Mouse (Mus musculus): ENCODE data around the gene Ercc1. TPM values are rescaled to one million over a fixed set of nuclear protein-coding genes. Genes with fewer than 3 reads are reported as not detected.

Ercc1 gene
- polyA plus RNA-seq, 1 experiment from 2014 or later, result 80.6 TPM

DNA sequence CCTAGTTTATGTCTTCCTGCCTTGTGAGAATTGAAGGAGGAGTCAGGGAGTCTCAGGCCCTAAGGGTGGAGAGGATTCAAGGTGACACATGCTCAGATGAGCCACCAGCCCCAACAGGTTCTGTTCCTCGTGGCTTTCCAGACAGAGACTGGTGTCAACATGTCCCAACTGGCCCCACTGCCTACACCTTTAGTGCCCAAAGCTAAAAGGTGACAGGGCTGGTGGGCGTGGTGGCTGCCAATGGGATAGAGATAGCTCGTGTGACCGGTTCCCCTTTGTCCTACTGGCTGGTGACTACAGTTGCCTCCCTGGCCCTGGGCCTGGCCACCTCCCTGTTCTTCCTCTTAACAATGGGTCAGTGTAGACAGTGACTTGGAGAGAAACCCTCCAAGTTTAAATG lies 20.8 kb downstream of the Ercc1 start:
- Histone ChIP-seq H3K9ac (ENCODE audit: low read depth, low read length) (no peak overlapping the region), H3K36me3 (ENCODE audit: control insufficient read depth, insufficient read depth, low read length) (no peaks in the 10 kb centered on the region), H3K4me1 (ENCODE audit: control insufficient read depth, insufficient read depth, low read depth, low read length) (peaks cover 11% of the 10 kb centered on the region), H3K27me3 (replicated peaks; ENCODE audit: control insufficient read depth, insufficient read depth, low read length) (0 out of 2 replicates have a peak, but pooled peaks cover 2% of the 10 kb centered on the region), H3K4me2 (ENCODE audit: low read length) (no peak overlapping the region), H3K27ac (ENCODE audit: low read depth, low read length) (no peak overlapping the region), H3K4me3 (ENCODE audit: low read length) (no peak overlapping the region), H3K9me3 (ENCODE audit: control insufficient read depth, low read length) (no peaks in the 10 kb centered on the region)
- 84% methylated on average over 4 of the region's 4 CpGs for WGBS
- ATAC-seq, result no peak

DNA sequence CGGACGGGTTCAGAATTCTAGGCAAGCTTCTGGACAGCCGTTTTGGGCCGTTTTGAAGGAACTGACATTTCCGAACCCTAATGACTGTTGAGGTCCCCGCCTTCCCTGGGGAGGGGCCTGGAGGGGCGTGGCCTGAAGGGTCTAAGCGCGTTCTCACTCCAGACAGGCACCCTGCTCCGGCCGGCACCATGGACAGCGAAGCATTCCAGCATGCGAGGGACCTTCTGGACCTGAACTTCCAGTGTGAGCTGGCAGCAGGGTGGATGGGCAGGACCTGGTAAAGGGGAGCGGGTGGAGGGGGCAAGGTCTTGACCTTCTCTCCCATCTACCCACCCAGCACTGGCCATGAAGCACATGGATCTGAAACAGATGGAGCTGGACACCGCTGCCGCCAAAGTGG lies 23.8 kb downstream of the Ercc1 start:
- no peak overlapping the region for H3K9ac ChIP-seq (ENCODE audit: low read depth, low read length)
- H3K4me2 ChIP-seq (ENCODE audit: low read length), result no peak overlapping the region
- H3K27ac ChIP-seq (ENCODE audit: low read depth, low read length), result no peak overlapping the region
- no peak for ATAC-seq
- H3K4me1 ChIP-seq (ENCODE audit: control insufficient read depth, insufficient read depth, low read depth, low read length), result peaks cover 3% of the 10 kb centered on the region
- H3K27me3 ChIP-seq (replicated peaks; ENCODE audit: control insufficient read depth, insufficient read depth, low read length), result no peaks in the 10 kb centered on the region
- H3K4me3 ChIP-seq (ENCODE audit: low read length), result no peak overlapping the region
- WGBS, result 25% methylated on average over 16 of the region's 16 CpGs
- H3K9me3 ChIP-seq (ENCODE audit: control insufficient read depth, low read length), result no peaks in the 10 kb centered on the region
- no peaks in the 10 kb centered on the region for H3K36me3 ChIP-seq (ENCODE audit: control insufficient read depth, insufficient read depth, low read length)

DNA sequence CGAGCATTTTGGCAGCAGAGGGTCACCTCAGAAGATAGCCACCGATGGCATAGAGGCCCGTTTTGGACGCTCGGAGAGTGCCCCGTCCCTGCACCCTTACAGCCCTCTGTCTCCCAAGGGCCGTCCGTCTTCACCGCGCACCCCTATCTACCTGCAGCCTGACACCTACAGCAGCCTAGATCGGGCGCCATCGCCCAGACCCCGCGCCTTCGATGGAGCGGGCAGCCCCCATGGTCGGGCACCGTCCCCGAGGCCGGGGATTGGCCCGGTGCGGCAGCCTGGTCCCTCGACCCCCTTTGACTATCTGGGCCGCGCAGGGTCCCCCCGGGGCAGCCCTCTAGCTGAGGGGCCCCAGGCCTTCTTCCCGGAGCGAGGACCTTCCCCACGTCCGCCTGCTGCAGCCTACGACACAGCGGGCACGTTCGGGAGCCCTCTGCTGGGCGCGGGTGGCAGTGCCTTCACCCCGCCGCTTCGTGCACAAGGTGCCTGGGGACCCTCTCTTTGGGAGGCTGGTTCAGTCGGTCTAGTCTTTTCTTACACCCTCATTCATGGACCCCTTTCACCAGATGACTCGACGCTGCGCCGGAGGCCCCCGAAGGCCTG lies 25.3 kb downstream of the Ercc1 start:
- Histone ChIP-seq H3K9me3 (ENCODE audit: control insufficient read depth, low read length) (no peaks in the 10 kb centered on the region), H3K4me2 (ENCODE audit: low read length) (peak overlapping the region; percentile 73), H3K27ac (ENCODE audit: low read depth, low read length) (no peak overlapping the region), H3K4me1 (ENCODE audit: control insufficient read depth, insufficient read depth, low read depth, low read length) (peaks cover 3% of the 10 kb centered on the region), H3K36me3 (ENCODE audit: control insufficient read depth, insufficient read depth, low read length) (no peaks in the 10 kb centered on the region), H3K27me3 (replicated peaks; ENCODE audit: control insufficient read depth, insufficient read depth, low read length) (no peaks in the 10 kb centered on the region), H3K9ac (ENCODE audit: low read depth, low read length) (peak overlapping the region; percentile 71), H3K4me3 (ENCODE audit: low read length) (peak overlapping the region; percentile 47)
- ATAC-seq, result peak; percentile 80
- WGBS, result 13% methylated on average over 46 of the region's 46 CpGs

DNA sequence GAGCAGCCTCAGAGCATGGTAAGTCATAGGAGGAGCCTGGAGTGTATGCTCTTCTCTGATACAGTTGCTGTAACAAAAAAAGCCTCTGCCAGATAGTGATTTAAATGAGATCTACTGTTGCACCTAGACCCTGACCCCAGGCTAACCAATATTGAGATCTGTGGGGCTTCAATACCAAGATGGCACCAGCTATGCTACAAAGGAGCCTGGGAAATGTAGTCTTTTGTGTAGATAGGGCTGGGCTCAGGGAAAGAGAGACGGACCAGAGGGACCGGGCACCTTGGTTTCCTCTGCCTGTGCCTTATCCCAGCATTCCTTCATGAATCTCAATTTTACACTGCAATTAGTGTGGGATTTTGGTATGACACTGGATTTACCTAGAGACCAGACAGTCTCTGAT lies 28.8 kb downstream of the Ercc1 start:
- Histone ChIP-seq H3K4me2 (ENCODE audit: low read length) (no peak overlapping the region), H3K4me3 (ENCODE audit: low read length) (no peak overlapping the region), H3K9me3 (ENCODE audit: control insufficient read depth, low read length) (no peaks in the 10 kb centered on the region), H3K4me1 (ENCODE audit: control insufficient read depth, insufficient read depth, low read depth, low read length) (peaks cover 3% of the 10 kb centered on the region), H3K27me3 (replicated peaks; ENCODE audit: control insufficient read depth, insufficient read depth, low read length) (no peaks in the 10 kb centered on the region), H3K36me3 (ENCODE audit: control insufficient read depth, insufficient read depth, low read length) (no peaks in the 10 kb centered on the region), H3K9ac (ENCODE audit: low read depth, low read length) (no peak overlapping the region), H3K27ac (ENCODE audit: low read depth, low read length) (no peak overlapping the region)
- WGBS, result 84% methylated on average over 2 of the region's 2 CpGs
- ATAC-seq, result no peak

DNA sequence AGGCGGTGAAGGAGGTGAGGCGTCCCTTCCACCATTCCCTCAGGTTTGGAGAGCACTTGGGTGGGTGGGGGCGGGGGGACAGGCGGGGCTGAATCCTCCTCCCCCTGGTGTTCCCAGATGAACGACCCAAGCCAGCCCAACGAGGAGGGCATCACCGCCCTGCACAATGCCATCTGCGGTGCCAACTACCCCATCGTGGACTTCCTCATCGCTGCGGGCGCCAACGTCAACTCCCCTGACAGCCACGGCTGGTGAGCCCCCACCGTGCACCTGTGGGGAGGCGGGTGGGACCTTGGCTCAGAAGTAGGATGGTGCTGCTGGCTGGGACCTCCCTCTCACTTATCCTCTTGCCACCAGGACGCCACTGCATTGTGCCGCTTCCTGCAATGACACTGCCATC lies 30.8 kb downstream of the Ercc1 start:
- no peaks in the 10 kb centered on the region for H3K27me3 ChIP-seq (replicated peaks; ENCODE audit: control insufficient read depth, insufficient read depth, low read length)
- no peak overlapping the region for H3K4me3 ChIP-seq (ENCODE audit: low read length)
- H3K36me3 ChIP-seq (ENCODE audit: control insufficient read depth, insufficient read depth, low read length), result no peaks in the 10 kb centered on the region
- H3K27ac ChIP-seq (ENCODE audit: low read depth, low read length), result no peak overlapping the region
- no peak for ATAC-seq
- H3K4me1 ChIP-seq (ENCODE audit: control insufficient read depth, insufficient read depth, low read depth, low read length), result no peaks in the 10 kb centered on the region
- no peak overlapping the region for H3K9ac ChIP-seq (ENCODE audit: low read depth, low read length)
- WGBS, result 76% methylated on average over 18 of the region's 18 CpGs
- no peak overlapping the region for H3K4me2 ChIP-seq (ENCODE audit: low read length)
- H3K9me3 ChIP-seq (ENCODE audit: control insufficient read depth, low read length), result no peaks in the 10 kb centered on the region

DNA sequence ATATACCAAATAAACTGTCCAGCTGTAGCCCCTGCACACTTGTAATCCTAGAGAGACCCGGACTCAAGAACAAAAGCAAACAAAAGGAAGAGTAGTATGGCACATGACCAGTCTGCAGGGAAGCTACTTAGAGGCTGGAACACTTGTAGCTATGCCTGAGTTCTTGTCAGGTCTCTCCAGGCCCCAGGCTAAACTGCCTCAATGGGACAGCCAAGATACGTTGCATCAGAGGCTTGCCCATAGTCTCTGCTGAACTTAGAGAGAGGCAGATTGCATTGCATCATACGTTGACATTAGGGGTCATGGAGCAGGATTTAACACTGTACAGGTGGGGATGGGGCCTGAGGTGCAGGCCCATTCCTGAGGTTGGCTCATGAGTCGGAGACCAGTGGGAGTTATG lies 31.4 kb downstream of the Ercc1 start:
- Histone ChIP-seq H3K27me3 (replicated peaks; ENCODE audit: control insufficient read depth, insufficient read depth, low read length) (no peaks in the 10 kb centered on the region), H3K4me3 (ENCODE audit: low read length) (no peak overlapping the region), H3K27ac (ENCODE audit: low read depth, low read length) (no peak overlapping the region), H3K36me3 (ENCODE audit: control insufficient read depth, insufficient read depth, low read length) (no peaks in the 10 kb centered on the region), H3K4me1 (ENCODE audit: control insufficient read depth, insufficient read depth, low read depth, low read length) (no peaks in the 10 kb centered on the region), H3K4me2 (ENCODE audit: low read length) (no peak overlapping the region), H3K9ac (ENCODE audit: low read depth, low read length) (no peak overlapping the region), H3K9me3 (ENCODE audit: control insufficient read depth, low read length) (no peaks in the 10 kb centered on the region)
- WGBS, result 91% methylated on average over 4 of the region's 4 CpGs
- no peak for ATAC-seq

DNA sequence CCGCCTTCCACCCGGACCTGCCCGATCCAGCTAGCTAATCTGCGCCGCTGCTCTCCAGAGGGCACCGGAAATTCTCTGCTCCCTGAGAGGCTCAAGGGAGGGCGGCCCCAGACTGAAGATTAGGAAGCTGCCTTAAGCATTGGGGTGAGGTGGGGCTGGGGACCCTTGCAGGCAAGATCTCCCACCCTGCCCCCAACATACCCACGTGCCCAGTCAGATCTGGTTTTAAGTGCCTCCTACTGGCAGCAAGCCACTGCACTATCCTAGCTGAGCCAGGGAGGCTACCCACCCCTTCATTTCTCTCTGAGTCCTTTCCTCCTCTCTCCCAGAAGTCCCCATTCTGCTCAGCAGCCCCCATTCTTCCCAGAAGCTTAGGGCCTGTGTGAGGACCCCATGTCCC lies 33.5 kb downstream of the Ercc1 start:
- ATAC-seq, result no peak
- Histone ChIP-seq H3K9me3 (ENCODE audit: control insufficient read depth, low read length) (no peaks in the 10 kb centered on the region), H3K27me3 (replicated peaks; ENCODE audit: control insufficient read depth, insufficient read depth, low read length) (no peaks in the 10 kb centered on the region), H3K4me2 (ENCODE audit: low read length) (no peak overlapping the region), H3K4me1 (ENCODE audit: control insufficient read depth, insufficient read depth, low read depth, low read length) (peaks cover 7% of the 10 kb centered on the region), H3K4me3 (ENCODE audit: low read length) (no peak overlapping the region), H3K9ac (ENCODE audit: low read depth, low read length) (no peak overlapping the region), H3K27ac (ENCODE audit: low read depth, low read length) (no peak overlapping the region), H3K36me3 (ENCODE audit: control insufficient read depth, insufficient read depth, low read length) (no peaks in the 10 kb centered on the region)
- 74% methylated on average over 8 of the region's 8 CpGs for WGBS

DNA sequence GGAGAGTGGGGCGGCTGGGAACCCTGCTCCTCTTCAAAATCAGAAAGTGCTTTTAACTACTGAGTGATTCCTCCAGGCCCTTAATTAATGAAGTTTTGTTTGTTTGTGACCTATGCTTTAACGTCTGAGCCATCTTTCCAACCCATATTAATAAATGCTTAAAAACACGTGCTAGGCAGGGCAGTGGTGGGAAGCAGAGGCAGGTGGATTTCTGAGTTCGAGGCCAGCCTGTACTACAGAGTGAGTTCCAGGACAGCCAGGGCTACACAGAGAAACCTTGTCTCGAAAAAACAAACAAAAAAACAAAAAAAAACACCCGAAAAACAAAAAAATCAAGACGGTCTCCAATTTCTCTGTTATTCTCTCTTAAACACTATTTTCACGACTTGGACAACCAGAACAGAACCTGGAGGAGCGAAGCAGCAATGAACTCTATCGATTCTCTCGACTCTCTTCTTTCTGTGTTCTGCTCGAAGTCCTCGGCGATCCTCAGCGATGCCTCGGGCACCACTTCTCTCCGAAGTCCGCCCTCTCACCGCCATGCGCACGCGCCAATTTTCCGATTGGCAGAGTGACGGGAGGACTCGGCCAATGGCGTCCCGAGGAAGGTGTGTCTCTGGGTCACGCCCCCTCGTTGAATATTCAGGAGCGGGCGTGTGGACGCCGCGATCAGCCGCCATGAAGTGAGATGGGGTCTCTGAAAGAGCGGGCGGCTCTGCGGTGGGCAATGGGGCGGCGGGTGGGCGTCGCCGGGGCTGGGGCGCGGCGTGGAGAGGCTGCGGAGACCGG lies 37.0 kb downstream of the Ercc1 start, which contains the start of gene Ercc2:
Ercc2 (plus strand) TSS at position 634 of the 789 bp plus-strand sequence.
- Histone ChIP-seq H3K9ac (ENCODE audit: low read depth, low read length) (peak within 1 kb of the TSS; percentile 79), H3K4me2 (ENCODE audit: low read length) (peak within 1 kb of the TSS; percentile 86), H3K27me3 (replicated peaks; ENCODE audit: control insufficient read depth, insufficient read depth, low read length) (no peaks in the 10 kb centered on the region), H3K36me3 (ENCODE audit: control insufficient read depth, insufficient read depth, low read length) (peaks cover 13% of the 10 kb centered on the region), H3K27ac (ENCODE audit: low read depth, low read length) (peak within 1 kb of the TSS; percentile 74), H3K9me3 (ENCODE audit: control insufficient read depth, low read length) (no peaks in the 10 kb centered on the region), H3K4me3 (ENCODE audit: low read length) (peak within 1 kb of the TSS; percentile 85), H3K4me1 (ENCODE audit: control insufficient read depth, insufficient read depth, low read depth, low read length) (peaks cover 13% of the 10 kb centered on the region)
- 8% methylated on average over 45 of the region's 48 CpGs for WGBS
- peak; percentile 97 for ATAC-seq

DNA sequence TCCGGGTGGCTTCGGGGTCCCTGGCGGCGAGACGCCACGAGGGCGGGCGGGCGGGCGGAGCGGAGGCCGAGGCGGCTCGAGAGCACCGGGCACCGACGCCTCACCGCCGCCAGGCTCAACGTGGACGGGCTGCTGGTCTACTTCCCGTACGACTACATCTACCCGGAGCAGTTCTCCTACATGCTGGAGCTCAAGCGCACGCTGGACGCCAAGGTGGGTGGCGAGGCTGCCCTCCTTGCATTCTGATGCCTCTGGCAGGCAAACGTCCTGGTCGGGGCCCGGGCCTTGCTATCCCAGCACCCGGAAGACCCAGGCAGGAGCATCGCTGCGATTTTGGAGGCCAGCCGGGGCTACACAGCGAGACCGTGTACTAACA lies 37.6 kb downstream of the Ercc1 start:
- H3K27ac ChIP-seq (ENCODE audit: low read depth, low read length), result peak overlapping the region; percentile 74

More for the DNA sequence above, 37.6 kb downstream of the Ercc1 start:
- H3K9ac ChIP-seq (ENCODE audit: low read depth, low read length), result peak overlapping the region; percentile 79
- peaks cover 19% of the 10 kb centered on the region for H3K36me3 ChIP-seq (ENCODE audit: control insufficient read depth, insufficient read depth, low read length)
- WGBS, result 0% methylated on average over 27 of the region's 37 CpGs
- peak overlapping the region; percentile 86 for H3K4me2 ChIP-seq (ENCODE audit: low read length)
- H3K27me3 ChIP-seq (replicated peaks; ENCODE audit: control insufficient read depth, insufficient read depth, low read length), result no peaks in the 10 kb centered on the region
- peak; percentile 72 for ATAC-seq
- peaks cover 13% of the 10 kb centered on the region for H3K4me1 ChIP-seq (ENCODE audit: control insufficient read depth, insufficient read depth, low read depth, low read length)
- no peaks in the 10 kb centered on the region for H3K9me3 ChIP-seq (ENCODE audit: control insufficient read depth, low read length)
- H3K4me3 ChIP-seq (ENCODE audit: low read length), result peak overlapping the region; percentile 85

Data from hindbrain, embryonic 16.5 days (tissue).